Mouse (Mus musculus): ENCODE data around the gene Vmn1r4.

Vmn1r4 gene

DNA sequence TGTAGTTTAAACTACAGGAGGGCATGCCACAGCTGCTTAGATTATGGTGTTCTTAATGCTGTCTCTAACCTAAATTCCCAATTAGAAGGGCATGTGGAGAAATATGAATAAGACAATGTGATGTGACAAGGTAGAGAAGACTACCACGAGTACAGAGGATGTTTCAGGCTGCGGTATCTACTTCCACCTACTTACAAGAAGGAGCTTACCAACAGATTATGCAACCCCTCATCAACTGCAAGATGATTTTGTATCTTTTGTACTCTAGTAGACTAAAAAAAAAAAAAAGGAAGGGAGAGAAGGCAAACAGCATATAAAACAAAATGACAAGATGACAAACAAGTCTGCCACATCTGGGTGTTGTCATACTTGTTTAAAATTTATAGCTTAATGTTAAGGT is 15.4 kb upstream of the Vmn1r4 start:
- Histone ChIP-seq H3K4me1 (replicated peaks; ENCODE audit: low read depth, low read length) (no peaks in the 10 kb centered on the region), H3K36me3 (ENCODE audit: insufficient read depth, low read length) (peaks cover 2% of the 10 kb centered on the region; the same call in 1 of the 2 replicates), H3K9me3 (ENCODE audit: low read length) (peaks cover 11% of the 10 kb centered on the region), H3K27me3 (ENCODE audit: insufficient read depth, low read length) (no peaks in the 10 kb centered on the region), H3K4me3 (replicated peaks; ENCODE audit: low read length) (no peak overlapping the region)
- TF ChIP-seq CTCF (conservative IDR thresholded peaks at IDR 0.05; ENCODE audit: low read length) (no peak), NANOG (IDR thresholded peaks at IDR 0.05; ENCODE audit: borderline replicate concordance, low read length) (no peak), POU5F1 (IDR thresholded peaks at IDR 0.05; ENCODE audit: borderline replicate concordance, low read length) (no peak)

DNA sequence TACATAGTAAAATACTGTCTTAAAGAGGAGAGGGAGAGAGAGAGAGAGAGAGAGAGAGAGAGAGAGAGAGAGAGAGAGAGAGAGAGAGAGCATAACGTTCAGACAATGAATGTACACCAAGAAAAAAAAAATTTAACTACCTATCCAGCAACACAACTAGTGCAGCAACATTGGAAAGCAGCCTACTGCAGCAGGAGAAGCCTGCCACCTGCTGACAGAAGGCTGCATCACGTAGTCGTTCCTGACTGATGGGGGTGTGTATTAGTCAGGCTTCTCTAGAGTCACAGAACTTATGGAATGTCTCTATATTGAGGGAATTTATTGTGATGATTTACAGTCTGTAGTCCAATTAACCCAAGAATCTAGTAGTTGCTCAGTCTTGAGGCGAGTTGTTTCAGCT is 14.9 kb upstream of the Vmn1r4 start:
- H3K9me3 ChIP-seq (ENCODE audit: low read length) = peaks cover 6% of the 10 kb centered on the region
- no peaks in the 10 kb centered on the region for H3K4me1 ChIP-seq (replicated peaks; ENCODE audit: low read depth, low read length)
- TF ChIP-seq CTCF (conservative IDR thresholded peaks at IDR 0.05; ENCODE audit: low read length) (peak; percentile 51), NANOG (IDR thresholded peaks at IDR 0.05; ENCODE audit: borderline replicate concordance, low read length) (no peak), POU5F1 (IDR thresholded peaks at IDR 0.05; ENCODE audit: borderline replicate concordance, low read length) (no peak)
- no peak overlapping the region for H3K4me3 ChIP-seq (replicated peaks; ENCODE audit: low read length)
- H3K36me3 ChIP-seq (ENCODE audit: insufficient read depth, low read length) = peaks cover 2% of the 10 kb centered on the region; the same call in 1 of the 2 replicates
- no peaks in the 10 kb centered on the region for H3K27me3 ChIP-seq (ENCODE audit: insufficient read depth, low read length)

DNA sequence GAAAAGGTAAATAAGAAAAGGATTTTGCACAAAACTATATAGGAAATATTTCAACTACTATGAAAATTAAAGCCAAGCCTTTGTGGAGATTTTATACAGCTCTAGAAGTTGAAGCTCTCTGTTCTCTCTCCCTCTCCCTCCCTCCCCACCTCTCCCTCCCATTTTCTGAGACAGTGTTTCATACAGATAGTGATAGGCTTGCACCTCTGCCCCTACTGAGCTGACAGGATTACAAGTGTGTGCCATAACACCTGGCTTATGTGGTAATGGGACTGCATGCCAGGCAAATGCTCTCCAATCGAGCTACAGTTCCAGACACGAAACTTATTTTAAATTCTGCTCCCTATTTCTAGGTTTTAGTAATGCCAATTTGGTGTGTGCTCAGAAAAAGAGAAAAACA is 12.9 kb upstream of the Vmn1r4 start:
- Histone ChIP-seq H3K4me1 (replicated peaks; ENCODE audit: low read depth, low read length) (no peaks in the 10 kb centered on the region), H3K4me3 (replicated peaks; ENCODE audit: low read length) (no peak overlapping the region), H3K27me3 (ENCODE audit: insufficient read depth, low read length) (no peaks in the 10 kb centered on the region), H3K36me3 (ENCODE audit: insufficient read depth, low read length) (no peaks in the 10 kb centered on the region), H3K9me3 (ENCODE audit: low read length) (peaks cover 8% of the 10 kb centered on the region)
- TF ChIP-seq CTCF (conservative IDR thresholded peaks at IDR 0.05; ENCODE audit: low read length) = no peak
- TF ChIP-seq NANOG (IDR thresholded peaks at IDR 0.05; ENCODE audit: borderline replicate concordance, low read length) = no peak
- no peak for TF ChIP-seq POU5F1 (IDR thresholded peaks at IDR 0.05; ENCODE audit: borderline replicate concordance, low read length)

DNA sequence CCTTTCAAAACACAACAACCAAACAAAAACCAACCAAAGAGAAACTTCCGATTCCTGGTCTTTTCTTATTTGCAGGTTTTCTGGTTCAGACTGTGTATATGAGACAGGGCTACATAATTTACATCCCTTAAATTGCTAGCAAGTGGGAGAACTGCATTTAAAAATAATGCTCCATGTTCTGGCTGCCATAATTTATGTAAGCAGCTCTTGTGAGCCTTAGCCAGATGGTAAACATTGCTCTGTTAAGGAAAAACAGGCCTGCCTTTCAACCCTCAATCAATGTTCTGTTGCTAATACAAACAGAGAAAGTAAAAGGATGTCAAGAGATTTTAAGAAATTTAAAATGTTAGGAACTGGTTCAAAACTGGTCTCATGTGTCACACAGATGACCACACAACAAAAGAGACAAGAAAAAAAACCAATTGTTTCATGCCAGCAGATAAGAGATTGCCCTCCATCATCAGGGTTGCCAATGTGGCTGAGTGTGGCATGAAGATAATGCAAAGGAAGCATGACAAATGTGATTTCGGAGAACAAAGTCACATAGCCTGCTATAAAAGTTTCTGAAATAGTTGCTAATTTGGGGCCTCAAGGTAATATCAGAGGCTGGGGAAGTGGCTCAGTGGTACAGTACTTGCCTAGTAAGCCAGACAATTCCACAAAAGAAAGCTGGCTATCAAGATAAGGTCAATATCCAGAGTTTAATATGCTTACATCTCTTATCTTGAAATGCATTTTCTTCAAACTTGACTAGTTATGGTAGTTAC is 10.5 kb upstream of the Vmn1r4 start:
- Histone ChIP-seq H3K9me3 (ENCODE audit: low read length) (peaks cover 8% of the 10 kb centered on the region), H3K36me3 (ENCODE audit: insufficient read depth, low read length) (no peaks in the 10 kb centered on the region), H3K4me1 (replicated peaks; ENCODE audit: low read depth, low read length) (peaks cover 13% of the 10 kb centered on the region), H3K4me3 (replicated peaks; ENCODE audit: low read length) (no peak overlapping the region), H3K27me3 (ENCODE audit: insufficient read depth, low read length) (no peaks in the 10 kb centered on the region)
- TF ChIP-seq NANOG (IDR thresholded peaks at IDR 0.05; ENCODE audit: borderline replicate concordance, low read length) = no peak
- TF ChIP-seq POU5F1 (IDR thresholded peaks at IDR 0.05; ENCODE audit: borderline replicate concordance, low read length) = no peak
- no peak for TF ChIP-seq CTCF (conservative IDR thresholded peaks at IDR 0.05; ENCODE audit: low read length)

DNA sequence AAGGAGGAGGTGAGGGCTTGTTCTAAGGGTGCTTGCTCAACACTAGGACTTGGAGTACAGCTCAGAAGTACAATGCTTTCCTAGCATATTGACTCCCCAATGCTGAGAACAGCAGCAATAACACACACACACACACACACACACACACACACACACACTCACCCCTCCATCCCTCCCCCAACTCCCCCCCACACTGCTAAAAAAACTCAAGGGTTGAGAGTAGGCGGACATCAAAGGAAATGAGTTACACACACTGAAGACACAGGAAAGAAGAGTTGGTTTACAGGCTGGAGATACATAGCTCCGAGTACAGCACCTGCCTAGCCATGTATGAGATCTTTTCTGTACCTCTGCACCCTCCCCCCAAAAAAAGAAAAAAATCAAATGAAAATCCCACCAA is 7.5 kb upstream of the Vmn1r4 start:
- H3K4me3 ChIP-seq (replicated peaks; ENCODE audit: low read length) = no peak overlapping the region
- H3K27me3 ChIP-seq (ENCODE audit: insufficient read depth, low read length) = no peaks in the 10 kb centered on the region
- H3K36me3 ChIP-seq (ENCODE audit: insufficient read depth, low read length) = no peaks in the 10 kb centered on the region
- H3K9me3 ChIP-seq (ENCODE audit: low read length) = peaks cover 8% of the 10 kb centered on the region
- TF ChIP-seq POU5F1 (IDR thresholded peaks at IDR 0.05; ENCODE audit: borderline replicate concordance, low read length) (no peak), NANOG (IDR thresholded peaks at IDR 0.05; ENCODE audit: borderline replicate concordance, low read length) (no peak), CTCF (conservative IDR thresholded peaks at IDR 0.05; ENCODE audit: low read length) (no peak)
- peaks cover 17% of the 10 kb centered on the region for H3K4me1 ChIP-seq (replicated peaks; ENCODE audit: low read depth, low read length)

DNA sequence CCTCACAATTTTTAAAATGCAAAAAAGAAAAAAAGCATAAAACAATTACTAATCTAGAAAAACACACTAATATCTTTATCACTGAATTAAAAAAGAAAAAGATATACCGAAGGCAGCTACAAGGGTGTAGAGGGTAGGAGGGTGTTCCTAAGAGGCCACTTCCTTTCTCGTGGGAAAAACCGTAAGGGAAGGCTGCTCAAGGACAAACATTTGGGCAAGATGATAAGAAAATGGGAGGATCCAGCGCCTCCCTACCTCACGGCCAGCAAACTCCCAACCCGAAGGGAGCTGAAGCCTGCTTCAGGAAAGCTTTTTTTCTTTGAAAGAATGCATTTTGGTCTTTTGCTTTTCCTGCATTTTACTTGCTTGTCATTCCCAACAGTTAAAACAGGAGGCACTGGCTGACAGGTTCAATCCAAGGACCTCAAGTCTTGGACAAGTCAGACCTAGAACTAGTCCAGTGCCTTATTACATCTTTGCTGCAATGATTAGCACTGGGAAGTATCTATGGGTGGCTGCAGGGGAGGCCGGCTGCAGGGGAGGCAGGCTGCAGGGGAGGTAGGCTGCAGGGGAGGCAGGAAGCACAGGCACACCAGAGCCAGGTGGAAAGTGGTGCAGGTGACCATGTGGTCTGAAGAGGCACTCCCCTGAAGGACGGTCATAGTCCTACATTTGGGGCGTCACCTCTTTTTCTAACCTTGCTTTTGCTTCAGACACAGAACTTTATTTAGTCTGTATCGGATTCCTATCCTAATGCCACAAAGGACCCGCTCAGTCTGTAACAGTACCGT is 6.0 kb upstream of the Vmn1r4 start:
- Histone ChIP-seq H3K9me3 (ENCODE audit: low read length) (peaks cover 8% of the 10 kb centered on the region), H3K27me3 (ENCODE audit: insufficient read depth, low read length) (no peaks in the 10 kb centered on the region), H3K36me3 (ENCODE audit: insufficient read depth, low read length) (no peaks in the 10 kb centered on the region), H3K4me3 (replicated peaks; ENCODE audit: low read length) (no peak overlapping the region), H3K4me1 (replicated peaks; ENCODE audit: low read depth, low read length) (peaks cover 20% of the 10 kb centered on the region)
- TF ChIP-seq CTCF (conservative IDR thresholded peaks at IDR 0.05; ENCODE audit: low read length) (no peak), NANOG (IDR thresholded peaks at IDR 0.05; ENCODE audit: borderline replicate concordance, low read length) (no peak), POU5F1 (IDR thresholded peaks at IDR 0.05; ENCODE audit: borderline replicate concordance, low read length) (no peak)

DNA sequence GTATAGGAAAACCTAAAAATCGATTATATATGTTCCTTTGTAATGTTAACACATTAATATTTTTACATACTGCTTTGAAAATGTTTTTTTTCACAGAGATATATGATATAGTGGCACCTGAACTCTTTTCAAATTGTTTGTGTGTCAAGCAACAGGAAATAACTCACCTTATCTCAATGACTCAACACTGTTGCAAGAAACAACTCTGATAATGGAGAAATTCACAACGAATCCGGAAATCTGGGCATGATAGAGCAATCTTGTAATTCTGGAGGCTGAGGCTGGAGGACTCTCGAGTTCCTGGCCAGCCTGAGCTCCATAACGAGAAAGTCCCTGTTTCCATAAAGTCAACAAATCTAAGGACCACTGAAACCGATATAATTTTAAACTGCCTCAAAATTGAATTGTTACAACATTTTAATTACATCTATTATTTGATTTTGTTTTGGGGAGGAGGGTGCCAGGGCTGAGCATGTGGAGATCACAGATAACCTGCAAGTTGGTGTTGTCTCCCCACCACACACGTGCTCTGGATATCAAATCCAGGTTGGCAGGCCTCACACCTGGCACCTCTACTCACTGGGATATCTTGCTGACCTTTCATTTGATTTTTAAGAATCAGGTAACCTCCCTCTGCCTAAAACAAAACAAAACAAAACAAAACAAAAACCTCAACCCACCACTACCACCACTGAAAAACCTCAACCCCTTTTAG is 4.3 kb upstream of the Vmn1r4 start:
- H3K4me3 ChIP-seq (replicated peaks; ENCODE audit: low read length) = no peak overlapping the region
- peaks cover 6% of the 10 kb centered on the region for H3K9me3 ChIP-seq (ENCODE audit: low read length)
- no peaks in the 10 kb centered on the region for H3K36me3 ChIP-seq (ENCODE audit: insufficient read depth, low read length)
- H3K4me1 ChIP-seq (replicated peaks; ENCODE audit: low read depth, low read length) = peaks cover 21% of the 10 kb centered on the region
- H3K27me3 ChIP-seq (ENCODE audit: insufficient read depth, low read length) = no peaks in the 10 kb centered on the region
- TF ChIP-seq POU5F1 (IDR thresholded peaks at IDR 0.05; ENCODE audit: borderline replicate concordance, low read length) (no peak), CTCF (conservative IDR thresholded peaks at IDR 0.05; ENCODE audit: low read length) (no peak), NANOG (IDR thresholded peaks at IDR 0.05; ENCODE audit: borderline replicate concordance, low read length) (no peak)

All from E14TG2a.4 (cell line).